Mouse (Mus musculus) urinary bladder, adult 18-20 months (tissue): ENCODE measurements around the gene Csrnp3.
A peak's percentile ranks its signal among the peaks of the same experiment; 100 is the strongest.

Experiments used
- DNase-seq, 2 experiments: peaks; one replicate each; pipeline ENCODE4 v3.0.0; 2022; ENCODE audit warnings: low spot score in 2 of 2, mixed read lengths in 2 of 2

Csrnp3 gene

GRCm38 (mm10) chr2:65870919-65871582, 25.5 kb downstream of the Csrnp3 start:
- no peak for DNase-seq

DNA sequence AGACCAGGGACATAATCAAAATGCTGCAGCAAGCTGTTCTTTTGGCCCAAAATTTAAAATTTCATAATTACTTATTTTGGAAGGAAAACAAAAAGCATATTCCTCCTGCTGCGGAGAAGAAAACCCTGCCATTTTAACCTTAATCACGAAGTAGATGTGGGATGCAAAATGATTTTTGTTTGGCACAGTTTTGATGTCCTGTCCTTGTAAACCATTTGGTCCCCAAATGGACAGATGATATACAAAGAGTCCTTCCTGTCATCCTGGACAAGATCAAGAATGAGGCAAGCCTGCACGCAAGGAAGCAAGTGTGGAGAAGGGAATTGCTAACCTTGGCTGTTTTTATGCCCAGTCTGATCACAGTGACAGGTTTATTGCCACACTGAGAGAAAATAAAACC, 46.0 kb downstream of the Csrnp3 start:
- DNase-seq = no peak

- no peak for DNase-seq
Measured at GRCm38 (mm10) chr2:65893241-65893640, 47.7 kb downstream of the Csrnp3 start.

- no peak for DNase-seq
Measured at GRCm38 (mm10) chr2:65894299-65894698, 48.7 kb downstream of the Csrnp3 start.

DNA sequence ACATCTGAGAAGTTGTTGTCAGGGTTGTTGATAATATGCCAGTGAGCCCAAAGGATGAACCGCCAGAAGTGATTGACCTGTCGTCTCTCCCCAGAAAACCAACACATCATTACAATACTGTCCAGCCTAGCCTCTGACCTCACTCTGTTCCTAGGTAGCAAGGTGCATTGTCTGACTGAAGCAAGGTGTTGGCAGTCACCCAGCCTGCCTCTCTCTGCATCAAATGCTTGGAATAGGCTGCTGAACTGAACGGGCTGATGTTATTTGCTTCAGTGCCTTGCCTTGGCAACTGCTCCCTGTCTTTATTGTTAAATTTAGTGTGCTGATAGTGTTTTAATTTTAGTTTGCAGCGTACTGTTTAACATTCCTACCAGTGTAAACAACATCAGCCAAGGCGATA, 51.0 kb downstream of the Csrnp3 start:
- no peak for DNase-seq

GRCm38 (mm10) chr2:65897084-65897483, 51.5 kb downstream of the Csrnp3 start:
- no peak for DNase-seq

DNA sequence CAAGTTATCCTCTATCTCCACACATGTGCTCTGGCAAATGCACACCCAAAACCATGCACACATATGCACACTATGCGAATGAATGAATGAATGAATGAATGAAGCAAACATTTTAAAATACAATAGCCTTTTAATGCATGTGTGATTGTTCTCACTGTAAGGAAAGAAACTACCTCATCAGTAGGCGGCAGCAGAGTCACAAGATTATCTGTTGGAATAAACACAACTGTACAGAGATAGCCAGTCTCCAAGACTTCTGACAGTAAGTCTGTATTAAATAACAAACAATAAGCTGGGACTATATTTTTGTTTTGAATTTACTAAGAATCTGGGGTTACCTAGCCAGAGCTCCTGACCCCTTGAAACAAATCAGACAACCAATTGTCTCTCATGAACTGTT, 53.9 kb downstream of the Csrnp3 start:
- no peak for DNase-seq

GRCm38 (mm10) chr2:65908526-65908925, 63.0 kb downstream of the Csrnp3 start:
- DNase-seq = no peak

- DNase-seq = no peak
Measured at GRCm38 (mm10) chr2:65909724-65910521, 64.4 kb downstream of the Csrnp3 start.

DNA sequence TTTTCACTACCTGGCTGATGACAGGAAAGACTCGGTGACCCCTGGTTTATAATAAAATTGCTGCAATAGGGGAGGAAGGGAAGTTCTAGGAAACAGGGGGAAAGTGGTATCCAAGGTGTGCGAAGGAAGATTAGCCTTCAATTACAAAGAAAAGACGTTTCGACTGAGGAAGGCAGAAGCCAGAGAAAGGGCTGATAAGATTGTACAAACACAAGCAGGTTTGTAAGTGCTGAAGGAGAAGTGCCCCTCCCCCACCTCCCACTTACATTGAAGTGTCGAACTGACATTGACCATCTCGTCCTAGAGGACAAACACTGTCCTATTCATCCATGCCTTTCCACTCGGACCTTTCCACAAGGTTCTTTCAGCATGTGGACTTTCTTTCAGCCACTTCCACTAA, 70.4 kb downstream of the Csrnp3 start:
- no peak for DNase-seq

DNA sequence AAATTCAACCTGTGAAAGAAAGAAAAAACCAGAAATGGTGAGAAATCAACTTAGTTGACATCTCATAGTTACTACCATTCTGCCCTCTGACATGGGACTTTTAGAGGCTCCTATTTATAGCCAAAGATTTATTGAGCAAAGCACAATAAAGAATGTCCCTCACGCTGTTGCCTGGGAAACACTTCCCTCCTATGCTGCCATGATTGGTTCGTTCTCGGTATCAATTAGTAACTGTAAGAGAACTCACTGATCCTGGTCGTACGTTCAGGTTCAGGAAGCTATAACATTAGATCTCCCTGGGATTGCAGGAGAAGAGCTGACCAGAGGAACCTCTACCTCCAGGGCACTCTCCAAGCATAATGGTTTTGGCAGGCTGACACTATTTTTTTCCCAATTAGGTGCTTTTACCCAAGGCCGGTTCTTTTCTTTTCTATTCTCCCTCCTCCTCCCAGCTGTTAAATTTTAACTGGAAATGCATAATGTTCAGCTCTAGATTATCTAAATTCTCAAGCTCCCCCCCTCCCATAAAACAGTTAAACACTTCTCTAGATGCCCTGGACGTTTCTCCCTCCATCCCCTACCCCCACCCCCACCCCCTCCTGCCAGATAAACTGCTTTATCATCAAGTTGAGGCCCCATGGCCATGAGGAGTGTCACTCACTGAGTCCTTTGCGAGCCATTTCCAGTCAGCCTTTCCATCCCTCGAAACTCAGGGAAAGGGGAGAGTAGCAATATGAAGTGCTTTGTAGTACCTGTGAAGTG, 75.3 kb downstream of the Csrnp3 start:
- DNase-seq = no peak

GRCm38 (mm10) chr2:65925363-65925941, 79.9 kb downstream of the Csrnp3 start:
- no peak for DNase-seq

DNA sequence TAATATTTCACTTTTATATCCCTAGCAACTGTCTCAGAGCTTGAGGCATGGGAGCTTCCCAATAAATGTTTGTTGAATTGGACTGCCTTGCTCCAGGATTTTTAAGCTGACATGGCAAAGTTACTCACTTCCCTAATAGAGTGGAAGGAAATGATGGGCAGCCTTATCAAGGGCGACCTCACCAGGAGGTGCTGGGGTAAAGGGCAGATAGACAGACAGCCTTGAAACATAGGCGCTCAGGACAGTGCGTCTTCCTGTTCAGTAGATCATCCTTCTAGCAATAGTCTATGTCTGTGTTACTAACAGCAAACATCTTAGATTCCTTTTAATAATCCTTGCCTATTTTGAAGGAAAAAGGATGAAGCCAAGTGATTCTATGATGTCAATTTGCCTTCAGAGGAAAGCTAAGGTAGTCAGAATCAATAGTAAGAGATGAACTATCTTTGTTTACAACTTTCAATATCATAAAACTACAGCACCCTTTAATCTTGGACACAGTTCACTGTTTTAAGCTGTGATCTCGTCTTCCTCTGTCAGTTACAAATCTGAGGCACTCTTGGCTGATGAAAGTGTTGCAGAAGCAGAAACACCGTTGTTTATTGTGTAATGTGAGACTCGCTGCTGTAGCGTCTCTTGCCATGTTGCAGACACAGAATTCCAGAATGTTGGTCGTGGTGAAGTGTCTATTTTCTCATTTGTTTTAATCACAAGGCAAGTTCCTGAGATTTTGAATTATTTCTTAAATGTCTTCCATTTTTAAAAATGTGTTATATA, 81.6 kb downstream of the Csrnp3 start:
- no peak for DNase-seq

GRCm38 (mm10) chr2:65929286-65929685, 83.7 kb downstream of the Csrnp3 start:
- DNase-seq = no peak

GRCm38 (mm10) chr2:65929927-65930326, 84.4 kb downstream of the Csrnp3 start:
- DNase-seq = no peak

DNA sequence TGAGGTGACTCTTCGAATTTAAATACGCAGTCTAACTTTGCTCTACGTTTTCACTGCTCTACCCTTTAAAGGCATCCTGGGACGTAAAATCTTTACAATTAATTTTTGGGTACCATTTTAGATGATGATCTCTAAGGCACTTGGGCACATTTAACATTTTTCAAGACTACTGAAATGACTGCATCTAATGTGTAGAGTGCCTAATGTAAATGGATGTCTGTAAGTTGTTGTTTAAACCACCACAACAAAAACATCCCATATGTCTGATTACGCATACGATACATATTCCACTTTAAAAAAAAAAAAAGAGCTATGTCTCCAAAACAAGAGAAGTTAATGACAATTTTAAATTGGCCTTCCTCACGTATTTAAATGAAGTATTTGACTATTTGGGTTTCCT, 85.7 kb downstream of the Csrnp3 start:
- DNase-seq = no peak

DNA sequence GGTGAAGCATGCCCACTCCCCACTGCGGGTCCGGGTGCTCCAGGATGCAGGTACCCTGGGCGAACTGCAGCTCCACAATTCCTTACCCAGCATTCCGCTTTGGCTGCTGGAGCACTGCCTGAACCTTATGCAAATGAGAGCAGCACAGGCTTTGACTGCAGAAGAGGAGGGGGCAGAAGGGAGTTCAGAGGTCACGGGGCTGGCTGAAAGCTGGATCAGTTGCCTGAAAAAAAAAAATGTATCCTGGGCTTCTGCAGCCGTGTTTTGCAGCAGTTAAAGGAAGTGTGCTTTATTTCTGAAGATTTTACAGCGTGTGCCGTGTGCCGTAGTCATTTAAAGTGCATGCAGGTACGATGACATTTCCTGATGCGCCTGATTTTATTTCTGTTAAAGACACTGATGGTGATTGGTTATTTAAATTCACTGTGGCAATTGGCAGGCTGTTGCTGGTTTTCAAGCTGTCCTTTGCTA, 86.3 kb downstream of the Csrnp3 start:
- peak in 1 of 2 experiments; percentile 5 for DNase-seq

DNA sequence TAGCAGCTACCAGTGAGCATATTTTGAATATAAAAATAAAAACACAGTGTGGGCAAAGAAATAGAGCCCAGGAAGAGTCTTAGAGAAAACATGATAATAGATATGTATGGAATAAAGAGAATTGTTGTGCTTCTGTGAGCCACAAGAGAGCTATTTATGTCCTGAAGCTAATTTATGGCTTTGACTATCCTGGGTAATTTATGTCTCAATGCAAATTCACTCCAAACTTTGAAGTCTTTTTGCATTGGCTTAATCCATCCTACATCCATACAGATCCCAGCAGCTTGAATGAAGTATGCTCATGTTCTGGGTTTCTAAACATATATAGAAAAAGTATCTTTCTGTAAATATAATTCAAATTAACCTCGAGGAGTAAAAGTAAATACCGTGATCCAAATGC, 88.5 kb downstream of the Csrnp3 start:
- no peak for DNase-seq

- DNase-seq = no peak
Measured at GRCm38 (mm10) chr2:65938900-65939299, 93.3 kb downstream of the Csrnp3 start.

- DNase-seq = no peak
Measured at GRCm38 (mm10) chr2:65940351-65940750, 94.8 kb downstream of the Csrnp3 start.

DNA sequence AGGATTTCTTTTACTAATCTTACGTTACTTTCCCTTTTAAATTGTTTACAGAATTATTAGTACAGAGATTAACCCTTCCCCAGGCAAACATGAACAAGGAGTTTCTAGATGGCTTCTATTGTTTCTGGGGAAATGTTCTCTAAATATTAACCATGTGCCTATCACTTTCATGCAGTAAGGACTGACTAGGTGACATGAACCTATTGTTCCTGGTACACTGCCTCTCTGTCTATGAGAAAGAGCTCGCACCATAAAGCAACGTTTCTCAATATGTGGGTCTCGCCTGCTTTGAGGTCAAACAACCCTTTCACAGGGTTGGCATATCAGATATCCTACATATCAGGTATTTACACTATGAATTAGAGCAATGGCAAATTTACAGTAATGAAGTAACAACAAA, 96.8 kb downstream of the Csrnp3 start:
- no peak for DNase-seq
